Mouse (Mus musculus) kidney, adult 18-20 months (tissue): Measurements from ENCODE around the gene App.

ENCODE experiments used
- DNase-seq: peaks from one replicate; pipeline ENCODE4 v3.0.0; 2021

App gene

GRCm38 (mm10) chr16:85149509-85149871 is 24.1 kb downstream of the App start:
- DNase-seq, result peak; percentile 1

DNA sequence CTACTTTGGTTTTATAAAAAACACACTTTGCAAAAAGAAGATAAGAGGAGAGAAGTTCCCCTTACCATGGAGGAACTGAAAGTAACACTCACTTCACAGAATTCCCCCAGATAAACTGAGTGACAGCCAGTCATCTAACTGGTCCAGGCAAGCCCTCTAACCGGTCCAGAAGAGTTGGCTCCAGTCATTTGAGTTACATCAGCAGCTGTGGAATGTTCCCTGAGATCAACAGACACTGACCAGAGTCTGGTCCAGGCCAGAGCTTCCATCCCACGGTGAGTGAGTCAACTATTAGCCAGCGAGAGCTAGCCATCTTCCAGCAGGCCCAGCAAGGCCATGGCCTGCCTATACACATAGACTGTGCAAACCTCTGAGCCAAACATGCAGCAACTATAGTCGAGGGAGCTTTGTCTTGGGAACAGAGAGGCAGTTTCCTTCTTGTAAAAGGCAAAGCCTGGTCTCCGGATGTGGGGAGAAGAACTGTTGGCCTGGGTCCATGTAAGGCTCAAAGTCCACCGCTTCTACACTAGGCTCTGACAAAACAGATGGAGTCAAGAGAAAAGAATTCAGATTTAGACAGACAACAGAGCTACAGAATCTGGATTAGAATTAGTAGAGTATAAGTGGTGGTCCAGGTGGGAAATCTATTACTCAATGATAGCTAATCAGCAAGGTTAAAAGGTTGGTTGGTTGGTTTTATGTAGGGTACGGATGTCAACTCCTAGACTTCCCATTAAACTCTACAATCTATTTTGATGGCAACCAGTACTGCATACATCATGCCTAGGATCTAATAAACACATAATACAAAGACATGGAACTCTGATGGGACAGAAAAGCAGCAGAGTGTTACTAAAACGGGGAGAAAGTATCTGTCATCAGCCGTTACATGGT is 24.7 kb downstream of the App start:
- peak; percentile 77 for DNase-seq

- DNase-seq, result peak; percentile 3
Observed at GRCm38 (mm10) chr16:85147440-85147839, 26.1 kb downstream of the App start.

GRCm38 (mm10) chr16:85145771-85146178 is 27.8 kb downstream of the App start:
- DNase-seq, result no peak

GRCm38 (mm10) chr16:85145369-85145768 is 28.2 kb downstream of the App start:
- DNase-seq, result no peak

DNA sequence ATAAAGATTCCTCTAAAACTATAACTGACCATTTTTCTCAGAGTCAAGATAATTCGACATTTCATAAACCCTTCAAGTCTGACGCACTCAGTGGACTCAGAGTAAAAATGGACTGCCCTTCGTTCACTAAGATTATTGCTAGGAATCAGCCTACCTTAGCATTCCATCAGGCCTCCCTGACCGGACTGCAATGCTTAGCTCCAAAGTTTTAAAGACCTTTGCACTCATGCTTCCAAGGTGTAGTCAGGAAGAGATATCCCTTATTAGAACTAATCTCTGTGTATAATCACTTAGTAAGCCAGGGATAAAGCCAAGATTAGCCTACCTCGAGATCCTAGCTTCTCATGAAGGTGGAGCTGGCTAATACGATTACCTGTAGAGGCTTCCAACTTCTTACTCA is 29.2 kb downstream of the App start:
- no peak for DNase-seq

- no peak for DNase-seq
Observed at GRCm38 (mm10) chr16:85143863-85144262, 29.7 kb downstream of the App start.

- no peak for DNase-seq
Observed at GRCm38 (mm10) chr16:85143188-85143587, 30.4 kb downstream of the App start.

DNA sequence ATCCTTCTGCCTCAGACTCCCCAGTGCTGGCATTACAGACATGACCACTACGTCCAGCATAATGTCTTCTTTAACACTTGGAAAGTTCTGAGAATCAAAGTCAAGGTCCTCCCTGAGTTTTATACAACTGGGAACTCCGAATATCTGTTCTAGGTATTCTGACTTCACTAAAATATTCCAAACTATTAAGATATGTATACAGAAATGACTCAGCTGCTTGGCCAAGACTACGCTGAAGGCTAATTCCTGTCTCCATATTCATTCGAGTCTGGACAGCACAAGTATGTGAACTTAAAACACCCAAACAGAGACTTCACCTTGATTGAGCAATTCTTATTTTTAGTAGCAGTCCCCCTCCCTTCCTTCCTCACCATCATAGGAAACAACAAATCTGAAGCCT is 32.2 kb downstream of the App start:
- DNase-seq, result no peak

DNA sequence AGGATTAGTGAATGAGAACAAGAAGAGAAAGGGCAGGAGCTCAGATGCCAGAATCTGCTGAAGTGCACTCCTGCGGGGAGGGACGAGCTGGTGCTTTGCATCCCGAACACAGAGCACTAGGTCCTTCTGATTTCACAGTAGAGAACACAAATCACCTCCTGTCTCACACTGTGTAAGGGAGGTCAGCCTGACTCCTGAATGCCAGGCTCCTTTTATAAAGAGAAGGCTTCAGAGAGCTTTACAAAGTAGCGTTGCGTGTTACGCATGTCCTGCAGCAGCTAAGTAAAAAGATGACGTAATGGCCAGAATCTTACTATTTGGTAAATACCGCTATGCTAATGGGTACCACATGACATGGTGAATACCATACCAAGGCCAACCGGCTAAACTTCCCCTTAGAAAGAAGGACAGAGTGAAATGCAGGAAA is 34.4 kb downstream of the App start:
- no peak for DNase-seq

- DNase-seq, result no peak
Observed at GRCm38 (mm10) chr16:85137348-85137747, 36.2 kb downstream of the App start.

GRCm38 (mm10) chr16:85136046-85136445 is 37.5 kb downstream of the App start:
- DNase-seq, result no peak

GRCm38 (mm10) chr16:85133468-85133881 is 40.1 kb downstream of the App start:
- DNase-seq, result peak; percentile 56

DNA sequence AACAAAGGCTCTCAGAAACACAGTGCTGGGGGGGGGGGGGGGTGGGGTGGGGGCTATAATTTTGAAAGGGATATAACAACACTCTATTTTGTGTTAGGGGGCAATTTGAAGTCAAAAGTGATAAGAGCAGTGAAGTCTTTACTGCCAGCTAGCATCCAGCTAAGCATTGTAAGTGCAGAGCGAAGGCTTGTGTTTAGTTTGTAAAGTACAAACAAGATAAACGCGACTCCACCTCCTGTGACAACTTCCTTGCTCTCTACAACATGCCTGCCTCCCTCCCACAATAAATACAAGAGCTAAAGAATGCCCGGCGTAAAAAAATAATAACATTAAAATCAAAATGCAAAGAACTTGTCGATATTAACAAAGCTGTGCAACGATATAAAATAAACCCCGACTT is 40.5 kb downstream of the App start:
- no peak for DNase-seq

DNA sequence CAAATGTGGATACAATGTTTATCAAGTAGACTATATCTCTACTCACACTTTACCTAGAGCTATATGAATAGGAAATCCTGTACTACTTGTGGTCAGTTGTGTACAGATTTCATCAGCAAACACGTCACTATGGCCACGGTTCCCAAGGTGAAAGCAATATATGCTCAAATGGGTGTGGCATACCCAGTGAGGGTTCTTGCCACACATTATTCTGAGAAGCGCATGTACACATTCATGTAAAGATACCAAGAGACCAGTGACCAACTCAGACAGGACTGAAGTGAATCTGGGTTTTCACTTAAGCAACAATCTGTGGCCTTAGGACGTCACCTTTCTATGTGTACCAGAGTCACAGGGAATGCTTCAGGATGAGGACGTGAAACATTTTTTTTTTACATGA is 41.4 kb downstream of the App start:
- no peak for DNase-seq

GRCm38 (mm10) chr16:85130861-85131556 is 42.6 kb downstream of the App start:
- DNase-seq, result no peak

GRCm38 (mm10) chr16:85128693-85129657 is 44.6 kb downstream of the App start:
- no peak for DNase-seq

GRCm38 (mm10) chr16:85128347-85128664 is 45.3 kb downstream of the App start:
- DNase-seq, result no peak

DNA sequence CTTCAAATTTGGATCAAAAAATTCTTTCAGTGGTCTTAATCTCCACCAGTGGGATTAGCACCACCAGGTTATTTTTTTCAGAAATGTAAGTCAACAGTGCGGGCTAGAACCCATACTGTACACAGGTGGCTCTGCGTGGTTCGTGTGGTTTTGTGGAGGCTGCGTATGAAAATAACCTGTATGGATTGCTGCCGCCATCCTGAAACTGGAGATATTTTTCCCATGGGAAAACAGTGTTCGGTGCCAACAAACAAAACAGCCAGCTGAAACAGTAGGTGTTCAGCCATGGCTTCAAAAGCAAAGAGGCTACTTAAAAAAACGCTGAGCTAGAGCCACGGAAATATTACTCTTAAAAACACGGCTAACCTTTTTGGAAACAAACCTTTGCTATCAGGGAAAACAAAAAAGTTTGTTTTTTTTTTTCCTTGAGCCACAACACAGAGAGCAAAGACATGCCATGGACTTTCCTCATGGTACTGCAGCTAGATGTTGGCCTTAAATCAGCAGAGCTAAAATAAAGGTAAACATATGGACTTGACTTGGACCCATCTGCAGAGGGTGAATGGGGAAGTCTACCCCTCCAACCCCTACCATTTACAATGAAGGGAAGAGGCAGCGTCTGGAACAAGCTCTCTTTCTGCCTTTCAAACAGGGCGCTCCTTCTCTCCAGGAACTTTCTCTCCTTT is 45.8 kb downstream of the App start:
- no peak for DNase-seq

- DNase-seq, result no peak
Observed at GRCm38 (mm10) chr16:85124649-85125048, 48.9 kb downstream of the App start.

DNA sequence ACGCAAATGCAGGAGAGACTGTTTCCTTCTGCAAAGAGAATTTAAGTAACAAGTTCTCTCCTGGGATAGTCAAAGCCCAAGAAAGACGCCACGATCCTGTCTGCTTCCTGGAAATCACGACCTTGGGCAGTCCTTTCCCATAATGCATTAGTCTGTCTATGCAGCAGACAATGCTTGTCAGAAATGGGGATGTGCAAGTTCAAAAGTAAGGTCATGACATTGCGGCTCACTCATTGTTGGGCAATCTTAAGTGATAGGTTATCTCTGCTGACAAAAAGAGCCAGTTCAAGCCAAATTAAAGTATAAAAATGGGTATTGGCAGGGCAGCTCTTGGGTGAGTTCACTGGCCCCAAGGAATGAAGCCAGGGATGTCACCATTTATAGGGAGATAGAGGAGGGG is 51.6 kb downstream of the App start:
- DNase-seq, result no peak

DNA sequence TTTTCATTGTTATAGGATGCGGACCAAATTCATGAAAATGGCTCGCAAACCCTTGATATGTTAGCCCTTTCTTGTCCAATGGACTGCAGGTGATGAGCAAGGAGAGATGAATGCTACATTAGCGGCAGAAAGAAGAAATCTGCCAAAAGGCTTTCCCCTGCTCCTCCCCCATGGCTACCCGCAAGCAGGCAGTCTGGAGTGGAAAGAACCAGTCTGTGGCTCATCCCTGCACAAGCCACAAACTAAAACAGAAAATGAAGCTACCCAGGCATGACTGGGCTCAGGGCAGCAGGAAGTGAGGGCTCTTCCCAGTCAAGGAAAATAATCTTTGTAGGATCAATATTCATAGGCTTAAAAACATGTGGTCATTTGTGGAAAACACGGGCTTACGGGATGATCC is 54.6 kb downstream of the App start:
- no peak for DNase-seq

- no peak for DNase-seq
Observed at GRCm38 (mm10) chr16:85117541-85117940, 56.0 kb downstream of the App start.
